Mouse (Mus musculus): ENCODE measurements at regions not wholly inside any gene's neighbourhood (a gene's known extent, or its start where the extent isn't known, plus 50 kb on each side); places are given as distances from the start of the nearest gene placed in this dataset.

- DNase-seq (ENCODE audit: extremely low spot score, low read depth, low spot score), result no peak
Measured at GRCm38 (mm10) chr11:25538641-25539258, 671.8 kb downstream of the 5730522E02Rik start.

DNA sequence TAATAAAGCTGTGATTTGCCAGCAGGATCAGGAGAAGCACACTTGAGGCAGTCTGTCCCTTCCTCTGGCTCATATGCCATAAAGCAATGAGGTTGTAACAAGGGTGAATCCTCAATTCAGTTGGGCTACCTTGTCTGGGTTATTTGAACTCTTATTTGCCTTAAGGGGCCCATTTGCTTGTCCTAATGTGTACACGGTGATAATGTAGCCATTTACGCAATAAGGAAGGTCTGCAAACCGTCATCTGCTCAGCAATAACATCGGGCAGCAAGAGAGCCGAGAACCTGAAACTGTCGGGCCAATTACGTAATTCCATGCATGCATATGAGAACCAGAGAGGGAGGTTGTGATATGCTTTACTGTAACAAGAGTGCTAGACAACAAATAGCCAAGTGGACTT is 674.5 kb downstream of the 5730522E02Rik start:
- DNase-seq (ENCODE audit: extremely low spot score, low read depth, low spot score), result no peak

DNA sequence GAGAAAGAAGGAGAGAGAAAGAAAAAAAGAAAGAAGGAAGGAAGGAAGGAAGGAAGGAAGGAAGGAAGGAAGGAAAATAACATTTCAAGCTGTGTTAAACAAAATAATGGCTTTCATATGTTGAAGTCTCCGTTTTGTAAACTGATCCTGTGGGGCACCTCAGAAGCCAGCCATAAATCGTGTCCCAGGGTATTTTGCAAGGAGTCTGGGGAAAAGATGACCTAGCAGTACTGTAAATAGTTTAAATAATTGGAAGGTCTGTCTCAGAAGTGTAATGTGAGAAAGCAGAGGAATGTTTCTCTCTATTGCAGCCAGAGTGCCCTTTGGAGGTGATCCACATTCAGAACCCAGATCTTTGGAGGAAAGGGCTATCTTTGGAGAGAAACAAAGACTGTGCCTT is 677.5 kb downstream of the 5730522E02Rik start:
- DNase-seq (ENCODE audit: extremely low spot score, low read depth, low spot score), result no peak

GRCm38 (mm10) chr11:25531668-25532398 is 678.7 kb downstream of the 5730522E02Rik start:
- no peak for DNase-seq (ENCODE audit: extremely low spot score, low read depth, low spot score)

- DNase-seq (ENCODE audit: extremely low spot score, low read depth, low spot score), result no peak
Measured at GRCm38 (mm10) chr11:25528056-25528455, 682.5 kb downstream of the 5730522E02Rik start.

- no peak for DNase-seq (ENCODE audit: extremely low spot score, low read depth, low spot score)
Measured at GRCm38 (mm10) chr11:25518903-25519302, 691.7 kb downstream of the 5730522E02Rik start.

DNA sequence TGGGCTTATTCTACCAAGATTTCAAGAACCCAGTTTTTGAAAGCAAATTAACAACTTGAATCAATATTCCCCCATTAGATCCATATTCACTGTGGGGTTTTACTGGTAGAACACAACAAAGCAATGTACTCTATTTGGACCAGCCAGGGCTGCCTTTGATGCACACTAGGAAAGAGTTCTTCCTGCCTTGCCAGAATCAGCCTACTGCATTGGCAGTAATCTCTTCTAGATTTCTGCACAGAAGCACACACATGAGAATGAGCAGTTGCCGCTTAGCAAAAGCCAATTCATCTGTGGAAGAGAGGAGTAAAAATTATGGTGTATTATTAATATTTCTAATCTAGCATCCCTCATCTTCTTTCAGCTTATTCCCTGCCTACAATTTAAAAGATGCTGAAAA is 692.4 kb downstream of the 5730522E02Rik start:
- DNase-seq (ENCODE audit: extremely low spot score, low read depth, low spot score), result no peak

DNA sequence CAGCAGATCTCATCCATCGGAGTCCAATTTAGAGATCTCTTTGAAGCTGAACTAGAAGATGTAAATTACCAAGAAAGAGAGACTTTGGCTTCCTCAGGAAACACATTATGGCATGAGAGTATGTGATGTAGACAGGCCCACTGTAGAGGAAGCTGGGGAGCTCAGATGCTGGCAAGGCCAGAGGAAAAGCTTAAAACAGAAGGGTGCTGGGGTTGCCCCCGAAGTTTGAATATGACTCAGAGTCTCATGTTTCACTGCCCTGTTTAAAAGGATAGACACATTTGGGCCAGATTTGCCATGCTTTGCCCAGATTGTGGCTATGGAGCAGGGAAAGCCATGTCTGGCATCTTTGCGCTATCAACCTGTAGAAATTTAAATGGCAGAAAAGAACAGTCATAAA is 705.1 kb downstream of the 5730522E02Rik start:
- DNase-seq (ENCODE audit: extremely low spot score, low read depth, low spot score), result no peak

DNA sequence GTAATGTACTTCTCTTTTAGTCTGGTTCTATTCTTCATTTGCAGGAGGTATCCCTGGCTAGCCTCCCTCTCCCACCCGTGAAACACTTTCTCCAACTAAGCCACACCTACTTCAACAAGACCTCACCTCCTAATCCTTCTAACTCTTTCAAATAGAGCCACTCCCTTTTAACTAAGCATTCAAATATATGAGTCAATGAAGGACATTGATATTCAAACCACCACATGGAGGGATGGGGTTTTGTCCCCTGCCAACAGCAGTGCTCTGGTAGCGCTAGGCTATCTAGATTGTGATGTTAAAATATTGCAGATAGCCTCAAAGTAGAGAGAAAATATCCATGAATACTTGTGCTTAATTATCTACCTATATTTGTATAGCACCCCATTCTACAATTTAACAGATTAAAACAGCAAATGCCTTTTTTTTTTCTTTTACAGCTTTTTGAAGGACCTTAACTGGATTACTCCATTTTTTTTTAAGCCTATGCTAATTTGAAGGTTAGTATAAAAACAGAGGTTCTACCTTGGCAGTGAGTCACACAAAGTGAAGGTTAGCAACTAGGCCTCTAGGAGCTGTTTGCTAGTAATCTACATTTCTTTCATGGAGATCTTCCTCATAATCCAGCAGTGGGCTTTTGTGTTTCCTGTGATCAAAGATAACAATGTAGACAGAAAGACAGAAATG is 736.7 kb downstream of the 5730522E02Rik start:
- no peak for DNase-seq (ENCODE audit: extremely low spot score, low read depth, low spot score)

- DNase-seq (ENCODE audit: extremely low spot score, low read depth, low spot score), result no peak
Measured at GRCm38 (mm10) chr11:25469819-25470218, 740.7 kb downstream of the 5730522E02Rik start.

- DNase-seq (ENCODE audit: extremely low spot score, low read depth, low spot score), result no peak
Measured at GRCm38 (mm10) chr11:25437206-25437605, 773.4 kb downstream of the 5730522E02Rik start.

DNA sequence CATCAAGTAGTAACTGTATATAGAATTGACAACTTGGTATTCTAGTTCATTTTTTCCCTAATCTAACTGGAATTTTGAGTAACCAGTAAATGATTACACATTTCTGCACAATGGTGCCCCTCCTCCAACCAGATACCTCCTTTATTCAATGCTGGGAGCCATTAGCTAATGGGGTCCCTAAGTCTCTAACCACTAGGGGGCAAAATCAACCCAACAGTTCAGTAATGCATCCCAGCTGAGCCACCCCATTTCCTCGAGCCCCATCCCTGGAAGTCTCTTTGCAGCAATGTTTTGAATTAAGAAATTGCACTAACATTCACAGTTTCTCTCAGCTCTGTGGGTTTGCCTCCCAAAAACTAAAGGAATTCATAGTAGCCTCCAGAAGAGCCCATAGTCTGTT is 774.9 kb downstream of the 5730522E02Rik start:
- no peak for DNase-seq (ENCODE audit: extremely low spot score, low read depth, low spot score)

GRCm38 (mm10) chr11:25423186-25423585 is 787.4 kb downstream of the 5730522E02Rik start:
- DNase-seq (ENCODE audit: extremely low spot score, low read depth, low spot score), result no peak

DNA sequence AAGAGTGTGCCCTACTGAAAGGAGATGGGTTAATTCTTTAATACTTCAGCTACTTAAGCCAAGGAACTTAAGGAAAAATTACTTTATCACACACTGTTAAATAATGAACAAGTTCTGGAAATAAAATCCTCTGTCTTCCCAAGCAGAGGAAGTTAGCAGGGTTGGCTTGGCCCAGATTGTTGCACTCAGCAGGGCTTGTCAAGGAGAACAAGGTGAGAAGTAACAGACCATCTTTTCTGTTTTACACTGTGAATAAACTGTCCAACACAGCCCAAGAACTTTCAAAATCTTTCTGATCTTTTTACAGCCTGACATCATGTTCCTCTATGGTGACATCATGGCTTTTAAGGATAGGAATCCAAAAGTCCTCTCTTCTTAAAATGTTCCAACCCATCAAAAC is 789.1 kb downstream of the 5730522E02Rik start:
- DNase-seq (ENCODE audit: extremely low spot score, low read depth, low spot score), result no peak

DNA sequence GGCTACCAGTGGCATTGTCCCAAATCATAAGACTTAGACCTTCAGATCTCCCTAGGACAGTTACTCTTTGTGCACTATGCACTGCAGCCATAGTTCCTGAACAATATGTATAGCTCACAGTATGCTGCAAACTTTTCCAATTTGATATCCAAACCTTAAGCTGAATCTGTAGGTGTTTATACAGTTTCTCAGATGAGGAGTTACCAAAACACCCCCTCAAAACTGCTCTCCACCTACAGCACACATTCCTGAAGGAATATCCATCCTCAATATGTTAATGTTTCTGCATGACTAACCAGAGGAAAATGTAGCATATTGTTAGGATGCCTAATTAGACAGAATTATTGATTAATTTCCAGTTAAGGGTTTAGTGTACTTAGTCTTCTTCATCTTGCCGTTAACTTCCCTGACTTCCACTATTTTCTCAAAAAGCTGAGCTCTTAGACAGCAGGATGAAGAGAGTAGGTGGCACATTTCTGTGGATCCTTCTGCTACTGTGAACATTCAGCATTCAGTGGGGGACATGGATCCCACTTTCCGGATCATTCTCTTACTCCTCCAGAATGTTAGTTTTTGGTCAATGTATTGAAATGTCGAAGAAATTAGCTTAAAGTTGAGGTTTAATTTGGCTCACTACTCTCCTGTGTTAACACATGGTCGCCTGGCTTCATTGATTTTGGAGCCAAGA is 800.0 kb downstream of the 5730522E02Rik start:
- DNase-seq (ENCODE audit: extremely low spot score, low read depth, low spot score), result no peak

GRCm38 (mm10) chr11:25391649-25392048 is 818.9 kb downstream of the 5730522E02Rik start:
- no peak for DNase-seq (ENCODE audit: extremely low spot score, low read depth, low spot score)

- no peak for DNase-seq (ENCODE audit: extremely low spot score, low read depth, low spot score)
Measured at GRCm38 (mm10) chr11:25367111-25367510, 843.5 kb downstream of the 5730522E02Rik start.

- DNase-seq (ENCODE audit: extremely low spot score, low read depth, low spot score), result no peak
Measured at GRCm38 (mm10) chr11:25365433-25365832, 845.1 kb downstream of the 5730522E02Rik start.

DNA sequence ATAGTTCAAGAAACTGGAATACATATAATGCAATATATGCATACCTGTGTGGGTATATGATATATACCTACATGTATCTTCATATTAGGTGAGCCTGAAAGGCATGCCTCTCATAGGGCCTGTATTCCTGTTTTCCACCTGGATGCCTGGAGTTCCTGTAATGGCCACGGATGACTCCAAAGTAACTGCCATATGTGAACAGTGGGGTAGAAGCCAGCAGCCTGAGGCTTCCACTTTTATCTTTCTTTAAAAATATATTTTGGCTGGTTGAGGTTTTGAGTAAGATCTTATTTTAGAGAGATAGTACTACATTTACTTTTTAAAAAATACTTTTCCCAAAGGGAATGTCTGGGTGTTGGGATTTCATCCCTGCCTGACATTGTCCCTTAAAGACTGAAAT is 850.8 kb downstream of the 5730522E02Rik start:
- DNase-seq (ENCODE audit: extremely low spot score, low read depth, low spot score), result no peak

- DNase-seq (ENCODE audit: extremely low spot score, low read depth, low spot score), result no peak
Measured at GRCm38 (mm10) chr11:25357717-25358411, 852.7 kb downstream of the 5730522E02Rik start.
